Mouse (Mus musculus) spleen, adult 2 months (tissue): ENCODE data around the gene Lrmda.

ENCODE experiments used
- CTCF ChIP-seq: fragments of 200-500 bp; IDR thresholded peaks from 2 replicates; pipeline ENCODE4 v1.5.1; 2011; ENCODE audit warnings: mild to moderate bottlenecking, inconsistent platforms; ENCODE audit not compliant: insufficient read depth, insufficient read length, insufficient replicate concordance; ENCODE audit errors: extremely low read depth
- POLR2A ChIP-seq: fragments of 200-500 bp; IDR thresholded peaks from 2 replicates; pipeline ENCODE4 v1.6.1; 2011; ENCODE audit warnings: low read depth, low read length, inconsistent platforms

GRCm38 (mm10) chr14:22181508-22181907 lies 162.0 kb downstream of the Lrmda start:
- TF ChIP-seq CTCF (no peak), POLR2A (no peak)
